Mouse (Mus musculus): ENCODE results near the gene Idua.

GRCm38 (mm10) chr5:108711968-108712367 lies 51.8 kb downstream of the Idua start:
- TF ChIP-seq POLR2A (IDR thresholded peaks at IDR 0.05; ENCODE audit: low read depth, low read length) (no peak), CTCF (IDR thresholded peaks at IDR 0.05; ENCODE audit: extremely low read depth, insufficient read depth, insufficient read length, insufficient replicate concordance) (no peak)
